ENCODE assay signal across 8 mouse cellular contexts in the genomic region with DNA sequence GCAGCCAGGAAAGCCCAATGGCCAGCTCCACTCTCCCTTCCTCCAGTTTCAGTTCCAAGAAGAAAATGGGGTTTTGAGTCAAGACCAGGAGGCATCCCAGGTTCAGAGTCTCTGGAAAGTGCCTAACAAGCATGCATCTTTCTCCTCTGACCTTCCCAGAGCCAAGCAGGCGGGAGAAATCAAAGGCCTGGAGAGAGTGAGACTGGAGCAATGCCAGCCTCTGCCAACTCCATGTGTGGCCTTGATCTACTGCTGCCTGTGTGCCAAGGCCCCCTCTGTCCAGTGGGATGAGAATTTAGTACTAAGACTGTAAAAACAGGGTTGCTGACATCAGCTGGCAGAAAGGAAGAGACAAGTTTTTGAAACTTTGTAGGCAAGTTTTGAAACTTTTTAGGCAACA. TPM values are rescaled to one million over a fixed set of nuclear protein-coding genes. Genes with fewer than 3 reads are reported as not detected.
DNase-seq lines count a peak whose midpoint lies in the region; ATAC-seq lines count a peak whose summit lies in the region.

No protein-coding gene starts in this region.

- H3K4me1 ChIP-seq in megakaryocyte, embryonic 14.5 days = peaks cover 73% of the 10 kb centered on the region
- peaks cover 61% of the 10 kb centered on the region for H3K4me1 ChIP-seq in heart, embryonic 15.5 days (replicated peaks)

- H3K9me3 ChIP-seq in megakaryocyte, embryonic 14.5 days = no peaks in the 10 kb centered on the region
- H3K9me3 ChIP-seq in heart, embryonic 15.5 days (replicated peaks) = no peaks in the 10 kb centered on the region

- H3K27ac ChIP-seq in heart, embryonic 15.5 days = peak overlapping the region; percentile 96

- peak overlapping the region; percentile 86; the same call in 1 of the 2 replicates for H3K4me2 ChIP-seq in heart, embryonic 15.5 days

- H3K36me3 ChIP-seq in megakaryocyte, embryonic 14.5 days (replicated peaks; ENCODE audit: low read length) = peaks cover 6% of the 10 kb centered on the region
- no peaks in the 10 kb centered on the region; the same call in 1 of the 2 replicates for H3K36me3 ChIP-seq in heart, embryonic 15.5 days

- DNase-seq in adrenal gland, postnatal 4 days (ENCODE audit: low spot score in 2 of 2) = peak; percentile 52 to 68
- peak; percentile 85 for DNase-seq in kidney, postnatal 14 days
- DNase-seq in ovary, postnatal 14 days (ENCODE audit: low spot score) = peak; percentile 65
- no peak for DNase-seq in embryo, embryonic 11 days

- ATAC-seq in megakaryocyte, adult 5-6 weeks (ENCODE audit: poor library complexity, severe bottlenecking) = no peak
- ATAC-seq in heart, embryonic 15.5 days (replicated peaks; ENCODE audit: insufficient number of reproducible peaks, insufficient read depth, low FRiP score, low read depth) = no peak
- no peak for ATAC-seq in erythroid progenitor cell, adult 5-6 weeks (replicated peaks; ENCODE audit: low FRiP score, poor library complexity, severe bottlenecking)

- peak overlapping the region; percentile 34 for H3K4me3 ChIP-seq in megakaryocyte, embryonic 14.5 days (replicated peaks)
- H3K4me3 ChIP-seq in heart, embryonic 15.5 days = peak overlapping the region; percentile 73; the same call in 1 of the 2 replicates

- H3K9ac ChIP-seq in heart, embryonic 15.5 days = peak overlapping the region; percentile 11; the same call in 1 of the 2 replicates

- H3K27me3 ChIP-seq in megakaryocyte, embryonic 14.5 days (replicated peaks) = peaks cover 4% of the 10 kb centered on the region
- peaks cover 10% of the 10 kb centered on the region for H3K27me3 ChIP-seq in heart, embryonic 15.5 days

- 37% methylated on average over 1 of the region's 1 CpGs for WGBS in heart, embryonic 15.5 days

RNA-seq across cellular contexts. Expression of a gene that starts 1.8 kb away (rescaled TPM):
- polyA plus RNA-seq in megakaryocyte, embryonic 14.5 days (2012; ENCODE audit: insufficient read depth, low replicate concordance) = 1.6 and 6.3 TPM in 2 replicates
- 9.8 and 10.4 TPM in 2 replicates for total RNA-seq in megakaryocyte, adult 5-6 weeks (2015)
- 3.3 and 8.8 TPM in 2 replicates for total RNA-seq in megakaryocyte, adult 5-6 weeks (2017)
- total RNA-seq in adrenal gland, postnatal 4 days (2021) = 100 to 1,000 TPM; 217 to 242 TPM
- polyA plus RNA-seq in heart, embryonic 15.5 days (2015; fragmentation: Nextera tagmentation; extraction: Ambion mirVana) = 22.6 and 38.7 TPM in 2 replicates
- total RNA-seq in erythroid progenitor cell, adult 5-6 weeks (2015; ENCODE audit: low replicate concordance) = 29.3 and 42.2 TPM in 2 replicates
- total RNA-seq in erythroid progenitor cell, adult 5-6 weeks (2017; ENCODE audit: low replicate concordance) = 15.8 and 20.8 TPM in 2 replicates

RNA-seq across cellular contexts. Expression of a gene that starts 2.3 kb away (rescaled TPM):
- 68.5 and 128 TPM in 2 replicates for polyA plus RNA-seq in megakaryocyte, embryonic 14.5 days (2012; ENCODE audit: insufficient read depth, low replicate concordance)
- total RNA-seq in megakaryocyte, adult 5-6 weeks (2015) = 3.8 and 5.9 TPM in 2 replicates
- total RNA-seq in megakaryocyte, adult 5-6 weeks (2017) = 12.9 and 24.2 TPM in 2 replicates
- 10 to 100 TPM; 52.8 to 53.8 TPM for total RNA-seq in adrenal gland, postnatal 4 days (2021)
- 1.3 and 1.5 TPM in 2 replicates for polyA plus RNA-seq in heart, embryonic 15.5 days (2015; fragmentation: Nextera tagmentation; extraction: Ambion mirVana)
- 32.8 and 35.2 TPM in 2 replicates for total RNA-seq in erythroid progenitor cell, adult 5-6 weeks (2015; ENCODE audit: low replicate concordance)
- total RNA-seq in erythroid progenitor cell, adult 5-6 weeks (2017; ENCODE audit: low replicate concordance) = 45.6 and 67.9 TPM in 2 replicates

RNA-seq across cellular contexts. Expression of a gene that starts 8.2 kb away (rescaled TPM):
- not detected in 2 replicates for polyA plus RNA-seq in megakaryocyte, embryonic 14.5 days (2012; ENCODE audit: insufficient read depth, low replicate concordance)
- not detected in 2 replicates for total RNA-seq in megakaryocyte, adult 5-6 weeks (2015)
- total RNA-seq in megakaryocyte, adult 5-6 weeks (2017) = not detected in 2 replicates
- total RNA-seq in adrenal gland, postnatal 4 days (2021) = not detected
- not detected in 2 replicates for polyA plus RNA-seq in heart, embryonic 15.5 days (2015; fragmentation: Nextera tagmentation; extraction: Ambion mirVana)
- not detected in 2 replicates for total RNA-seq in erythroid progenitor cell, adult 5-6 weeks (2015; ENCODE audit: low replicate concordance)
- total RNA-seq in erythroid progenitor cell, adult 5-6 weeks (2017; ENCODE audit: low replicate concordance) = not detected in 2 replicates

RNA-seq across cellular contexts. Expression of a gene that starts 24.5 kb away (rescaled TPM):
- 9.6 TPM in 1 of 2 replicates, not detected in the other for polyA plus RNA-seq in megakaryocyte, embryonic 14.5 days (2012; ENCODE audit: insufficient read depth, low replicate concordance)
- 8.7 and 9.5 TPM in 2 replicates for total RNA-seq in megakaryocyte, adult 5-6 weeks (2015)
- 5.2 and 9.6 TPM in 2 replicates for total RNA-seq in megakaryocyte, adult 5-6 weeks (2017)
- total RNA-seq in adrenal gland, postnatal 4 days (2021) = 100 to 1,000 TPM; 107 to 113 TPM
- polyA plus RNA-seq in heart, embryonic 15.5 days (2015; fragmentation: Nextera tagmentation; extraction: Ambion mirVana) = 19.1 and 28.5 TPM in 2 replicates
- 2.2 and 14.7 TPM in 2 replicates for total RNA-seq in erythroid progenitor cell, adult 5-6 weeks (2015; ENCODE audit: low replicate concordance)
- total RNA-seq in erythroid progenitor cell, adult 5-6 weeks (2017; ENCODE audit: low replicate concordance) = not detected in 2 replicates

Comparison
In these comparisons a context has a peak if more than half of its experiments do, and no peak if none do; other contexts are left out.
1. RNA of a gene that starts 1.8 kb away (total RNA-seq): 217 to 242 TPM in adrenal gland, postnatal 4 days; 15.8 to 42.2 TPM in erythroid progenitor cell, adult 5-6 weeks and 3.3 to 10.4 TPM in megakaryocyte, adult 5-6 weeks; every median in the first group is over 4 times any median in the second.